Mouse (Mus musculus) forebrain, embryonic 12.5 days (tissue): ENCODE data around the gene Ank2. TPM values are rescaled to one million over a fixed set of nuclear protein-coding genes. Genes with fewer than 3 reads are reported as not detected.
"Not testable (repeated sequence)": the region's sequence is repeated elsewhere in the genome, so short reads cannot be mapped to it uniquely, and the experiment has no call there.

Source experiments
- ATAC-seq: fragments of 200-750 bp; cut with Nextera tagmentation; 2 replicates; pipeline ENCODE4 v1.8.0; 2017; ENCODE audit warnings: moderate TSS enrichment; ENCODE audit not compliant: low FRiP score
- H3K27ac ChIP-seq: fragments of 300-500 bp; sonication (generic); 2 replicates; pipeline ENCODE4 v1.5.1; 2016; ENCODE audit warnings: mild to moderate bottlenecking
- H3K27me3 ChIP-seq: fragments of 300-500 bp; sonication (generic); 2 replicates; pipeline ENCODE4 v1.6.1; 2016; ENCODE audit warnings: mild to moderate bottlenecking
- H3K36me3 ChIP-seq: fragments of 300-500 bp; sonication (generic); replicated peaks from 2 replicates; pipeline ENCODE4 v1.6.1; 2016; ENCODE audit warnings: mild to moderate bottlenecking
- H3K4me1 ChIP-seq: fragments of 300-500 bp; sonication (generic); 2 replicates; pipeline ENCODE4 v1.6.1; 2016
- H3K4me2 ChIP-seq: fragments of 300-500 bp; sonication (generic); 2 replicates; pipeline ENCODE4 v1.6.1; 2016; ENCODE audit warnings: mild to moderate bottlenecking, moderate library complexity
- H3K4me3 ChIP-seq: fragments of 300-500 bp; sonication (generic); replicated peaks from 2 replicates; pipeline ENCODE4 v1.5.1; 2016; ENCODE audit warnings: mild to moderate bottlenecking
- H3K9ac ChIP-seq: fragments of 300-500 bp; sonication (generic); 2 replicates; pipeline ENCODE4 v1.6.1; 2016; ENCODE audit warnings: mild to moderate bottlenecking
- H3K9me3 ChIP-seq: fragments of 300-500 bp; sonication (generic); 2 replicates; pipeline ENCODE4 v1.6.1; 2016
- WGBS: fragments of 180-500 bp; shearing (Covaris S2); methylation state at CpG from one replicate; pipeline ENCODE4 v1.1.7; 2016; 5-methylcytosine and 5-hydroxymethylcytosine counted together
- polyA plus RNA-seq: library from polyadenylated mRNA; unstranded; fragments of >200 nt; fragmentation: Nextera tagmentation; extraction: Ambion mirVana; gene quantifications from 2 replicates; pipeline ENCODE4 v1.2.1, GENCODE M21; 2016

The Ank2 gene
- polyA plus RNA-seq, 1 experiment from 2014 or later = 121 TPM

DNA sequence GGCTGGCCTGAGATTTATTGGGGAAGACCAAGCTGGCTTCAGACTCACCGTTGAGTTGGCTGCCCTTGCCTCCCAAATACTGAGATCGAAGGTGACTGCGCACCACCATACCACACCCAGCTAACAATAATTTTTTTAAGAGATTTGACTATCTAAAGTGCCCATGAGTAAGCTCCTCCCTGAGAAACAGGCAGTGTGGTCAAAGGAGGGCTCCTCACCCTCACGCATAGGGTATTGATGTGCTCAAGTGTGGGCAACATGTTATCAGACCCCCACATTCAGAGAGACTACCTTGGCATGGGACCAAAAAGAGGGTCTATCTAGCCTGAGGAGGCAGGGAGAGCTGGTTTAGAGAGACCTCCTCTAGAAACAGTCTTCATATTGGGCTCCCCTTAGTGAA is 92.3 kb downstream of the Ank2 start:
- H3K27me3 ChIP-seq = no peaks in the 10 kb centered on the region
- H3K9me3 ChIP-seq = no peaks in the 10 kb centered on the region
- H3K4me2 ChIP-seq = peak overlapping the region; percentile 77
- WGBS = 96% methylated on average over 4 of the region's 4 CpGs
- H3K36me3 ChIP-seq = no peaks in the 10 kb centered on the region
- peaks cover 36% of the 10 kb centered on the region for H3K4me1 ChIP-seq
- no peak for ATAC-seq
- no peak overlapping the region for H3K4me3 ChIP-seq
- no peak overlapping the region for H3K27ac ChIP-seq
- no peak overlapping the region for H3K9ac ChIP-seq

DNA sequence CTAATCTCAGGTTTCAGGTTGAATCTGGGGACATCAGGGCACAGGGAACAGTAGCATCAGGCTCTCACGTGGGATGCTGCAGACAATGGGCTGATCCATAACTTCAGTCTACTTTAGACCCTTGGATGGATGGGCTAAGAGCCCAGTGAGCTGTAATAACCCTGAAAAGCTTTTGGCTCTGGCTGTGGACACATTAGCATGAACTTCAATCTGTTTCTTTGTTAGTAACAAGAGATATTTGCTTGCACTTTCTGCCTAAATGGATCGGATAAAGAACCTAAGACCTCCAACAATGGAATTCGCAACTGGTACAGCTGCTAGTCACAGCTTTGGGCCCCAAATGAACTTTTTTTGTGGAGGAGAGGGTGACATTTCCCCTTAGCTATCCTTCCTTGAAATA is 94.8 kb downstream of the Ank2 start:
- Histone ChIP-seq H3K27me3 (no peaks in the 10 kb centered on the region), H3K27ac (0 out of 2 replicates have a peak overlapping the region, but pooled peaks have one; percentile 14), H3K4me1 (peaks cover 35% of the 10 kb centered on the region), H3K9me3 (no peaks in the 10 kb centered on the region), H3K4me3 (no peak overlapping the region), H3K9ac (no peak overlapping the region), H3K4me2 (no peak overlapping the region), H3K36me3 (peaks cover 3% of the 10 kb centered on the region; the same call in 1 of the 2 replicates)
- 21% methylated on average over 3 of the region's 3 CpGs for WGBS
- ATAC-seq = no peak

DNA sequence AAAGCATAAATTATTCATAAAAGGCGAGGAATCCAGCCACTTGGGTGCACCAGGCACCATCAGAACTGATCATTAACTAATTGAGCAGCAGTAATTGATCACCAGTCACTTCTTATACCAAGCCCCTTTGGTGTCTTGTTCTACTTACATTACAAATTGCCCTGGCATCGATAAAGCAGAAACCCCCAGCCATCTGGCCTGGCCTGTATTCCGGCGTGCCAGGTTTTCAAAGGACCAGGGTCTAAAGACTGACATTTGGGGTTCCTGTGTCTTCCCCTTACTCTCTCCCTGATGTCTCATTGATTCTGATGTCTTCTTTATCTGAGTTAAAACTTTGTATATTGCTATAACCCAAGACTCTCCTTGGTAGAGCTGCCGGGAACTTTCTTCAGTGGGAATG is 98.2 kb downstream of the Ank2 start:
- H3K4me3 ChIP-seq = no peak overlapping the region
- no peak overlapping the region for H3K9ac ChIP-seq
- no peak overlapping the region for H3K27ac ChIP-seq
- no peak for ATAC-seq
- H3K27me3 ChIP-seq = no peaks in the 10 kb centered on the region
- H3K4me1 ChIP-seq = peaks cover 14% of the 10 kb centered on the region
- 0 out of 2 replicates have a peak, but pooled peaks cover 4% of the 10 kb centered on the region for H3K9me3 ChIP-seq
- WGBS = 94% methylated on average over 5 of the region's 5 CpGs
- peaks cover 18% of the 10 kb centered on the region for H3K36me3 ChIP-seq
- H3K4me2 ChIP-seq = no peak overlapping the region

DNA sequence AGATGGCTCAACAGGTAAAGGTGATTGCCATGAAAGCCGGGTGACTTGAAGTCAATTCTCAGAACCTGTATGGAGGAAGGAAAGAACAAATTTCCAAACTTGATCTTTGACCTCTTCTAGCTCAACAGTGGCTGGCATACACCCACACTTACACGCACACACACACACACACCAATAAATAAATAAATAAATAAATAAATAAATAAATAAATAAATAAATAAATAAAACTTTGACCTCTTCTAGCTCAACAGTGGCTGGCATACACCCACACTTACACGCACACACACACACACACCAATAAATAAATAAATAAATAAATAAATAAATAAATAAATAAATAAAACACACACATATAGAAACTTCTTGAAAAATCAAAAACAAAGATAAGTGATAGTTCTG is 98.7 kb downstream of the Ank2 start:
- not testable (repeated sequence) for H3K4me2 ChIP-seq, ATAC-seq, H3K9ac ChIP-seq, H3K27me3 ChIP-seq, H3K9me3 ChIP-seq, H3K27ac ChIP-seq, H3K4me3 ChIP-seq
- H3K36me3 ChIP-seq = peaks cover 18% of the 10 kb centered on the region
- WGBS = 97% methylated on average over 3 of the region's 3 CpGs
- peaks cover 11% of the 10 kb centered on the region for H3K4me1 ChIP-seq

DNA sequence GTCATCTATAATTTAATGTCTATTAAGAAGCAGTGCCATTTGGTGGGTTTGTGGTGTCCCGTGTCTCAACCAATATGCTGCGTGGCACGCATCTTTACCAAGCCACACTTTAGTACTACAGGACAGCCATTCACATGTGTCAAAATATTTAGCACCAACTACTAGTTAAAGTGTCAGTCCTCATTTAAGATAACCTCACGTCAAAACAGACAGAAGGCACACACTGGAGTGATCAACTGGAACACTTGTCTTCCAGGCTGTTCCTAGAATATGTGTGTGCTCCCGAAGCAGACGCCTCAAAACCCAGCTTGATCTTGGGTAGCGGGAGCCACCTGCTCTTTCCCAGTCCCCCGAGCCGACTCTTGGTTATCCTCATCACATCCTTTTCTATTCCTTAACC is 101.4 kb downstream of the Ank2 start:
- Histone ChIP-seq H3K27me3 (no peaks in the 10 kb centered on the region), H3K36me3 (peaks cover 18% of the 10 kb centered on the region), H3K27ac (no peak overlapping the region), H3K9ac (no peak overlapping the region), H3K9me3 (0 out of 2 replicates have a peak, but pooled peaks cover 4% of the 10 kb centered on the region), H3K4me3 (no peak overlapping the region), H3K4me1 (no peaks in the 10 kb centered on the region), H3K4me2 (no peak overlapping the region)
- no peak for ATAC-seq
- WGBS = 94% methylated on average over 9 of the region's 9 CpGs

DNA sequence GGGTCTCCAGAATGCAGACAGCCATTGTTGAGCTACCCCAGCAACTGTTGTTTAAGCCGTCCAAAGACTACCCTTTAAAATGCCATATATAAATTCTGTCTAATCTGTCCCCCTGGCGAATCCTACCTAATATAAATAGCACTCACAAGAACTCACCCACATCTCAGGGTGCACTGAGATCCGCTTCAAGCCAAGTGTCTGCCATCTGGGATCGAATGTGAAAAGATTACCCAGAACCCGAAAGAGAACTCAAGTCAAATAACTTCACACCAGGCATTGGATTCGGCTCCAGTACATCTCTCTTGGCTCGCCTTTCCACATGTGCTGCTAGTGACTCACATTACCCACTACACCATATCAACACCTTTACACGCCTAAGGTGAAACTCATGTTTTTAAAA is 103.9 kb downstream of the Ank2 start:
- no peaks in the 10 kb centered on the region for H3K4me1 ChIP-seq
- no peak overlapping the region for H3K27ac ChIP-seq
- H3K36me3 ChIP-seq = peaks cover 18% of the 10 kb centered on the region
- H3K9me3 ChIP-seq = 0 out of 2 replicates have a peak, but pooled peaks cover 4% of the 10 kb centered on the region
- WGBS = 92% methylated on average over 8 of the region's 8 CpGs
- H3K27me3 ChIP-seq = no peaks in the 10 kb centered on the region
- H3K9ac ChIP-seq = no peak overlapping the region
- no peak for ATAC-seq
- no peak overlapping the region for H3K4me3 ChIP-seq
- H3K4me2 ChIP-seq = no peak overlapping the region

DNA sequence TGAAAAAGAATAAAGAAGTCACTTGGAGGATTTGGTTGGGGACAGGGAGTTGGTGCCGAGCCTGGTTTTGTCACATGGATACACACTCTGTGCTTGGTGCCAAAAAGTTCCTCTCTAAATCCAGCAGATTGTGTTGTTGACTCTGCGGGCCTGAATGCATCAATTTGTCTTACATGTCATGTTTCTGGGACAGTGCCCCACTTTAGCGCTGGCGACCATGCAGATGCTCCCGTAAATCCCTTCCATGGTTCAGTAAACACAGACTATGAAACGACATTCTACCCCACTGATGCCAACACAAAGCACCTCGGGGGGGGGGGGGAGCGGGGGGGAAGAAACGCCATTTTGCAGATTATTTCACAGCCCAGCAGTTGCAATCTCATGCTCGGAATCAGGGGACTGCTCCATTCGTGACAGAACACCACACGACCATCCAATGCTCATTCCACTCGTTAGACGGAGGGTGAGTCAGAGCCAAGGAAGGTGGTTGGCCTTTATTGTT is 112.1 kb downstream of the Ank2 start:
- H3K27ac ChIP-seq = no peak overlapping the region; the same call in 1 of the 2 replicates
- H3K9me3 ChIP-seq = no peaks in the 10 kb centered on the region
- H3K4me3 ChIP-seq = no peak overlapping the region
- 0 out of 2 replicates have a peak overlapping the region, but pooled peaks have one; percentile 3 for H3K4me2 ChIP-seq
- WGBS = 21% methylated on average over 13 of the region's 14 CpGs
- H3K36me3 ChIP-seq = no peaks in the 10 kb centered on the region
- ATAC-seq = peak; percentile 85
- H3K9ac ChIP-seq = no peak overlapping the region
- H3K27me3 ChIP-seq = no peaks in the 10 kb centered on the region
- H3K4me1 ChIP-seq = peaks cover 6% of the 10 kb centered on the region; the same call in 1 of the 2 replicates

DNA sequence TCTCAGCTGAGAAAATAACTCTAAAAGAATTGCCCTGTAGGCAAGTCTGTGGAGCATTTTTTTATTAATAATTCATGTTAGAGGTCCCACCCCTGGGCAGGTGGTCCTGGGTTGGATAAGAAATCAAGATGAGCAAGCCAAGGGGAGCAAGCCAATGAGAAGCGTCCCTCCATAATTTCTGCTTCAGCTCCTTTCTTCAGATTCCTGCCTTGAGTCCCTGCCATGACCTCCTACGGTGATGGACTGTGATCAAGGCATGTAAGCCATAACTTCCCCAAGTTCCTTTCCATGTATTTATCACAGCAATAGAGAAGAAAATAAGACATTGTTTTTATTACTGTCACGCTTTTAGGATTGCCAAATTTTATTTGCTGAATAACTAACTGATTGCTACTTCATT is 115.9 kb downstream of the Ank2 start:
- Histone ChIP-seq H3K9me3 (no peaks in the 10 kb centered on the region), H3K4me3 (no peak overlapping the region), H3K4me1 (peaks cover 6% of the 10 kb centered on the region; the same call in 1 of the 2 replicates), H3K27me3 (no peaks in the 10 kb centered on the region), H3K9ac (no peak overlapping the region), H3K36me3 (no peaks in the 10 kb centered on the region), H3K27ac (no peak overlapping the region), H3K4me2 (no peak overlapping the region)
- WGBS = 93% methylated on average over 3 of the region's 3 CpGs
- no peak for ATAC-seq

DNA sequence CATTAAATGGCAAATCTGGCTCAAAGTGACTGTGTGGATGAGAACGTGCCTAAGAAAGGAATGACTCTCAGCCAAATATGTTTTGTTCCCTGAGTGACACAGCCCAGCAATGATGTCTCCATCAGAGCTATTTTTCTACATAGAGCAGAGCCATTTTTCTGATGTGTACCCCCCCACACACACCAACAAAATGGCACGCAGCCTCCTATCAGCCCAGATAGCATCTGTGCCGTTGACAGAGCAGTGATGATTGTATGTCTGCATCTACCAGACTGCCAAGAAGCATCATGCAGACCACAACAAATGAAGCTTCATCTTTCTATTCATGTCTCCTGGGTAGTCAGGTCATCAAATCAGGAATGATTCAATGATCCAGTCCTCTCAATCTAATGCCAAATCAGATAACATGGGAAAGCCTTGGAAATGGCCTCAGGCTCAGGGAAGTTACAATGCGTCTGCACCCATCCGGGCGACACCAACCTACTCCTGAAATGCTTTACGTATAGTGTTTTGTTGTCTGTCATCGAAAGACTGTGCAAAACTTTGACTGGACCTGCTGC is 122.2 kb downstream of the Ank2 start:
- H3K36me3 ChIP-seq = no peaks in the 10 kb centered on the region
- no peaks in the 10 kb centered on the region for H3K9me3 ChIP-seq
- peaks cover 9% of the 10 kb centered on the region; the same call in 1 of the 2 replicates for H3K27me3 ChIP-seq
- ATAC-seq = no peak
- H3K9ac ChIP-seq = no peak overlapping the region
- WGBS = 79% methylated on average over 8 of the region's 8 CpGs
- H3K27ac ChIP-seq = no peak overlapping the region
- no peak overlapping the region for H3K4me2 ChIP-seq
- H3K4me3 ChIP-seq = no peak overlapping the region
- peaks cover 17% of the 10 kb centered on the region for H3K4me1 ChIP-seq

DNA sequence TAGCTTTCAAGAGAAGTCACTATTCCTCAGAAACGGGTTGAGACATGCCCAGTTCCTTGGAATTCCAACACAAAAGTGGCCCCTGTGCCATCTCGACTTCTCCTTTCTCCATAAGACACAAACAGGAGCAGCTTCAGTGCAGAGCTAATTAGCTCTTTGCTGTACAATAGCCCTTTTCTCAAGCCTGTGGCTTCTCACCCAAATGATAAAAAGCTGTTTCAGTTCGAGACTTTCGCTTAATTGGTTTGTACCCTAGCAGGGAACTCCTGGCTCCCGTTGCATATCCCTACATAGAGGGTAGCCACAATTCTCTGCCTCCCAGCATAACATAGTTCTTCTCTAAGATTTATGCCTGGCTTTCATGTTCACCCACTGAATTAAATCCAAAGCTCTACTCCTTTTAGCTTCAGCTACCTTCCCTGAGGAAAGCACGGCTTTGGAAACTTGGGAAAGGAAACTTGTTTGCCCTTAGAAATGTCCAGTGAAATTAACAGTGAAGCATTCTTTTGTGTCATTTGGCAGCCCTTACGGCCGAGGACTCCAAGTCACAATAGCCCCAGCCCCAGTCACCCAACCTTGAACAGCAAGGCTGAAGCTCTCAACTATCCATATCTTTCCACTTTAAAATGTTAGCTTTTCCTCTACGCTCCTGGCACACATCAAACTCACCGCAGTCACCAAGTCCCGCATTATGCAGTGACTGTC is 123.0 kb downstream of the Ank2 start:
- H3K27ac ChIP-seq = peak overlapping the region; percentile 59
- 0 out of 2 replicates have a peak, but pooled peaks have one; percentile 27 for ATAC-seq

DNA sequence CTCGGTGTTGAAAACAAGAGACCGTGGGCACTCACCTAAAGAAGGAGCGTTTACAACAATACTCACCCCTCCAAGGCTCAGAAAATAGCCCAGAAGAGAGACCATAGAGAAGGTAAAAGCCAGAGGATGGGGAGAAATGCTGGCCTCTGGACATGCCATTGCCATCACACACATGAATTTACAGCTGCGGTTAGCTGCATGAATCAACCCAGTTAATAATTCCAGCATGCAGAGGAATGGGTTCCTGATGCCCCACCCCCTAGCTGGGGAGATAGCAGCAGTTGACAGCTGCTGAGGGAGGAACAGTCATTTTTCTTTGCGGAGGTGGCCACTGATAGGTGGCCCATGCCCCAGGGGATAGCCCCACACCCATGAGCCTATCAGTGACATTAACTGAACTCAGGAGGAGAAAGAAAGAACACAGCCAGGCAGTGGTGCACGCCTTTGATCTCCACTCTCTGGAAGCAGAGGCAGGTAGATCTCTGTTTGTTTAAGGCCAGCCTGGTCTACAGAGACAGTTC is 124.9 kb downstream of the Ank2 start:
- no peak overlapping the region for H3K9ac ChIP-seq
- WGBS = 91% methylated on average over 6 of the region's 6 CpGs
- no peaks in the 10 kb centered on the region for H3K36me3 ChIP-seq
- no peak overlapping the region for H3K27ac ChIP-seq
- no peak overlapping the region for H3K4me3 ChIP-seq
- peaks cover 17% of the 10 kb centered on the region for H3K4me1 ChIP-seq
- no peak for ATAC-seq
- no peak overlapping the region for H3K4me2 ChIP-seq
- H3K27me3 ChIP-seq = peaks cover 9% of the 10 kb centered on the region; the same call in 1 of the 2 replicates
- H3K9me3 ChIP-seq = no peaks in the 10 kb centered on the region

More for the DNA sequence above, 123.0 kb downstream of the Ank2 start:
- H3K36me3 ChIP-seq = no peaks in the 10 kb centered on the region
- H3K27me3 ChIP-seq = peaks cover 9% of the 10 kb centered on the region; the same call in 1 of the 2 replicates
- peaks cover 17% of the 10 kb centered on the region for H3K4me1 ChIP-seq
- H3K9ac ChIP-seq = no peak overlapping the region
- peak overlapping the region; percentile 13 for H3K4me2 ChIP-seq
- H3K9me3 ChIP-seq = no peaks in the 10 kb centered on the region
- WGBS = 17% methylated on average over 11 of the region's 11 CpGs
- H3K4me3 ChIP-seq = no peak overlapping the region

DNA sequence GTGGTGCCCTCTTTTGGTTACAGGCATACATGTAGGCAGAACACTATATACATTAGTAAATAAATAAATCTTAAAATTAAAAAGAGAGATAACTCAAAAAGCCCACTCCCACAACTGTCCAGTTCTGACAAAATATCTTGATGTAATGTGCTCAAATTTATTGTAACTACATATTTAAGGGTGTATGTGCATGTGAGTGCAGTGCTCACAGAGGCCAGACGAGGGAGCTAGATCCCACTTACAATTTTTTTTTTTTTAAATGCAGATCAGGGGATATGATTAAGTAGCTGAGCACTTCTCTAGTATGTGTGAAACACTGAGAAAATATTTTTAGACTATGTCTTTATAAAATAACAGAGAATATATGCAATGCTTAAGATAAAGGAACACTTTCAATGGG is 127.4 kb downstream of the Ank2 start:
- Histone ChIP-seq H3K4me3 (no peak overlapping the region), H3K27ac (no peak overlapping the region), H3K36me3 (no peaks in the 10 kb centered on the region), H3K4me2 (no peak overlapping the region), H3K9ac (no peak overlapping the region), H3K9me3 (no peaks in the 10 kb centered on the region), H3K27me3 (peaks cover 5% of the 10 kb centered on the region; the same call in 1 of the 2 replicates), H3K4me1 (peaks cover 18% of the 10 kb centered on the region)
- 95% methylated on average over 1 of the region's 1 CpGs for WGBS
- no peak for ATAC-seq
